Mouse (Mus musculus): ENCODE measurements at regions not wholly inside any gene's neighbourhood (a gene's known extent, or its start where the extent isn't known, plus 50 kb on each side); places are given as distances from the start of the nearest gene placed in this dataset.

DNA sequence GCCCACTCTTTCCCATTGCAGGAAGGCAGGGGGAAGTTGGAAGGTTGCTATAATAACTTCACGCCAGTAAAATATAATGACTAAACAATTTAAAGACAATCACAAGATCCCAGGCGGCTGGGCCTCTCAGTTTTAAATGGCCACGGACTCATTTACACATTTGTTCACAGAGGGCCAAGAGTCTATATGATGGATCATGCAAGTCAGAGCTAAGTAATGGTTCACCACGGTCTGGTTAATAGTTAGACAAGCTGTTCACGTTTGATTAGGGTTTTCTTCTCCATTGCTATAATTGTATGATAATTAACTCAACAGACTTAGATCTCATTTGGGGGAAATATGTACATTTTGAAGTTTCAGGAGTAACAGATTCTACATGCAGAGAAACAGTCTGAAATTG is 170.0 kb downstream of the Ppargc1a start:
- TF ChIP-seq GATA4 (IDR thresholded peaks at IDR 0.05; ENCODE audit: insufficient replicate concordance, low read length), result no peak

DNA sequence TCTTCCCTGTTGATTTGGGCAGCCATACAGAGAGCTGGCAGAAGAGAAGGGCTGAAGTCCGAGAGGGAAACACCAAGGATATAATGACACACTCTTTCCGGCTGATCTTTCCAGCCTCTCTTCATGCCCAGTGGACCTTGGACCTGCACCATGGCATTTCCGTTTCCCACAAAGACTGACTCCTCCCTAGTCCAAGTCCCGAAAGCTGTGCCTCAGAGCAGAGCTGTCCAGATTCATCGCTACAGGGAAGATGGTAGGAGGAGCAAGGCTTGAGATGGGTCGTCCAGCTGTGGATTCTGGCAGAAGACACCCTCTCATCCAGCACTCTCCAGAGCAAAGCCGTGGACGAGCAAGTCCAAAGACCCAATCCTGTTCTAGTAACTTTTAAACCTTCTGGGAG is 176.2 kb downstream of the Ppargc1a start:
- no peak for TF ChIP-seq GATA4 (IDR thresholded peaks at IDR 0.05; ENCODE audit: insufficient replicate concordance, low read length)

DNA sequence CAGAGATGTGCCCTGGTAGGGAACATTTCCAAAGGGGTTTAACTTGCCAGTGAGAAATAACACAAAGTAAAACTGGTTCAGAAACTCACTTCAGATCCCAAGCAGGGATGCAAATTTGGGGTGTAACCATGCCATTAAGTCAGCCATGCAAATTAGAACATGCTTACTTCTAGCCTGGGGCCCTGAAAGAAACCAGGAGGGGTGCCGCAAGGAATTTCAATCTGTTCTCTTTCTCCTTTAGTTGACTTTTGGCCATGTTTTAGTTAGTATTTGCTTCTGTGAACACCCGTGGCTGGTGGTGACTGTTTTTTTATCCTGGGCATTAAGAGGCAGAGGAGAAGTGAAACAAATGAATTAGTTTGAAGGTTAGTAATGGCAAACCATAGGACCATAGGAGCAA is 179.8 kb downstream of the Ppargc1a start:
- TF ChIP-seq GATA4 (IDR thresholded peaks at IDR 0.05; ENCODE audit: insufficient replicate concordance, low read length), result no peak

DNA sequence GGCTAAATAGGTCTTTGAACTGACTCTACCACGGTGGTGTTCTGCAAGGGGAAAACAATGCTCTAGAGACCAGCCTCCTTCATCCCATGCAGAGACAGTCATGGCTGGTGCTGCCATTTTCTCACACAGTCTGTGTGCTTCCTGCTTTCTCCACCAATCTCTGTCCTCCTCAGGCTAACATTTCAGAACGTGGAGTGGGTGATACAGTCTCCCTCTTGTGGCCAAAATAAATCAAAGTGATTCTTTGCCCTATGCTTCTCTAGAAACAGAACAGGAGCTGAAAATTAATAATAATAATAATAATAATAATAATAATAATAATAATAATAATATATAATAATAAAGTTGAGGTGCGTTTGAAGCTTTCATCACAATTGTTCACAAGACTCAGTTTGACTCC is 181.1 kb downstream of the Ppargc1a start:
- TF ChIP-seq GATA4 (IDR thresholded peaks at IDR 0.05; ENCODE audit: insufficient replicate concordance, low read length), result no peak

DNA sequence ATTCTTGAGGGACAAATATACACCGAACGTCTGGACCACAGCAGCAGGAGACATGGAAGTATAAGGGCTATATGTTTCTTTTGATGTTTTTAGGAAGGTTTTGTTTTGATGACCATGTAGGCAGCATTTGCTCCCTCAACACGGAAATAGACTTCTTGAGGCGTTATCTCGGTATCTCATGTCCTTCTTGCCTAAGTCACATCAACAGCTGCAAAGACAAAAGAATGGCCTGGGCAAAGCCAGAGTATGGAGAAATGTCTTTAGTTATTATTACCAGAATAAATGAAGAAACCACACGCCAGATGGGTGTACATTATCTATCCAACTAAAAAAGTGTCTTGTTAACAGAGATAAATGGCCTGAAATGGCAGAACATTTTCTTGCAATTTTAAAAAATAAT is 183.2 kb downstream of the Ppargc1a start:
- no peak for TF ChIP-seq GATA4 (IDR thresholded peaks at IDR 0.05; ENCODE audit: insufficient replicate concordance, low read length)

DNA sequence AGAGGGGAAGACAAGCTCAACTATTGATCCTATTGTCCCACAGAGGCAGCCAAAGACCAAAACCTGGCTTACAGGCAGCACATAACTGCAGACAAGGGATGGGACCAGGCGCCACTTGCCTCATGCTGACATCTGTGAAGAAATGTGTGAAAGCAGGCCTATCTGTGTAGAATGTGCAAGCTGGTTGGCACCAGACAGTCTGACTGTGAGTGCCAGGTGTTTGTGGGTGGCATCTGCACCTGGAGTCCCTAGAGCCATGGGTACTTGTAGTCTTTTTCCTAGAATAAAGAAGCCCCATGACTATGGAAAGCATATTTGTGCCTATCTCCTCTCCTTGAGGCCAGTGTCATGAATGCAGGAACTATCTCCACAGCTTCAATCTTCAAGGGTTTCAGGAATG is 208.4 kb downstream of the Ppargc1a start:
- TF ChIP-seq GATA4 (IDR thresholded peaks at IDR 0.05; ENCODE audit: insufficient replicate concordance, low read length), result no peak

DNA sequence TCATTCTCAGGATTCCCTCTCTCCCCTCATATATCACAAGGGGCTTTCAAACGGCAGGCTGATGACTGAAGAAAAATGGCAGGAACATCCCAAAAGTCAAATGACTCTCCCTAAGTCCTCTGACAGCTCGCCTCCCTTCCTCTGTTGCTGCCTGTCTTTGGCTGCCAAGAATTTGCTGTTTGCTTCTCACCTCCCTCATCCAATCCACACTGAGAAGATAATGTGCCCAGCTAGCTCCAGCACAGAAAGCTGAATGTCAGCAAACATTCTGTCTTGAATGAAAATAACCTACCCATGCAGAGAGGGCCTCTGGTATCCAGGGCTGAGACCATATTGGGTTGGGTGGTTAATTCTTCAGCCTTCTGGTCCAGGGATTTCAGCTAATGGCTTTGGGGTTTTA is 219.3 kb downstream of the Ppargc1a start:
- no peak for TF ChIP-seq GATA4 (IDR thresholded peaks at IDR 0.05; ENCODE audit: insufficient replicate concordance, low read length)

DNA sequence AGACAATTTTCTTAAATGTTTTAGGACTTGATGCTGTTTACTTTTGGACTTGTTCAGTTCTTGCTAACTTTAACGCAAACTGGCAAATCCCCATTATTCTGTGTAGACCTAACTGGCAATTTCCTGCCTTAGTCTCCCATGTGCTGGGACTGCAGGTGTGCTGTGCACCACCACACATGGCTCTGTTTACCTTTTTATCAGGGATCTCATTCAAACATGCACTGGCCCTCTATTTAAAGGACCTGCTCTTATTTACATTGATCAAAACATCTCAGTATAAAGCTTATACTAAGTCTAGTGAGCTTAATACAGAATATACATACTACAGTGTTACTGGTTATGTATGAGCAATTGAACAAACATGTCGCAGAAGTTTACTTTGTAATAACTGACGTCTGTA is 238.4 kb downstream of the Ppargc1a start:
- no peak for TF ChIP-seq GATA4 (IDR thresholded peaks at IDR 0.05; ENCODE audit: insufficient replicate concordance, low read length)

DNA sequence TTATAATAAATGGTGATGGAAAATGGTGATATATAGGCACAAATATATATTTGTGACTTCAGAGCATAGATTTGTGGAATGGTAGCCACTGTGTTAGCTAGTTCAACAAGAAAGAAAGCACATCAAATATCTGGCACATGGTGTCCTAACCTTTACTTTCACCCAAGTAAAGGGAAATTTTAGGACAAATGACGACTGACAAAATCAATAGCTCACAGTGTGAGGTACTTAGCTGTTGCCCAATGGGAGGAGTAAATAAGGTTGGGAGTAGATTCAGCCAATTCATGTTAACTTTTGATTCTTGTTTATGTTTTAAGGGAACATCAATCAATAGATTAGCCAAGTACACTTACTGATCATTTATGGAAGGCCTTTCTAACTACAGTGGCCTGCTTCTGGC is 278.3 kb downstream of the Ppargc1a start:
- 0 out of 2 replicates have a peak, but pooled peaks have one; percentile 22 for TF ChIP-seq GATA4 (IDR thresholded peaks at IDR 0.05; ENCODE audit: insufficient replicate concordance, low read length)

DNA sequence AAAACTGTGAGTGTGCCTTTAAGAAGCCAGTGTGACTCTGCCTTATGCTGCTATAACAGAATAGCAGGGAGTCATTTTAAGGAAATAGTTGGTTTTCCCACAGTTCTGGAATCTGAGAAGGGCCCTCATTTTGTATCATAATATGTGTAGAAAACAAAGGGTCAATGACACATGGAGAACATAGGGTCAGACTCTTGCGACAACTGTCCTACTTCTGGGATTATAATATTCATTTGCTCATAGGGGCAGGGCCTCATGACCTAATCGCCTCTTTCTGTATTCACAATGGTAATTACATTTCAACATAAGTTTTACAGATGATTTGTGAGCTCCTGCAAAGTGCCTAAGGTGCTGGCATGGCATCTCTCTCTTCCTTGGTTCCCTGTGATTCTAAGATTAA is 279.3 kb downstream of the Ppargc1a start:
- no peak for TF ChIP-seq GATA4 (IDR thresholded peaks at IDR 0.05; ENCODE audit: insufficient replicate concordance, low read length)

DNA sequence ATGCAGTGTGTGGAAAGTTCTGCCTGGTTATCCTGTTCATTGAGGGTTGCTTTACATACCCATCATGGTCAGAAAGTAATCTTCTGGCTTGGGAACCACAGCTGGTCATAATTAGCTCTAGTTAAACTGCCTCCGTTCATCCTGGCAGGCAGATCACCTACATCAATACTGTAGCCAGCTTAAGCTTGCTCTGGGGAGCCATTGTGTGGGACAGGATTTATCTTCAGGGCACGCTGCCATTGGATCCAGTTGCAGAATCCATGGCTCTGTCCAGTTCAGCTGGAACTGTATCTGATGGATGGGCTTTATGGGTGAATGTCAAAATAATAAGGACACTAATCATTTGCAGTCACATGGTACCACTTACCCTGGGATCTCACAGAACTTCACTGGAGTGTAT is 326.4 kb downstream of the Ppargc1a start:
- TF ChIP-seq GATA4 (IDR thresholded peaks at IDR 0.05; ENCODE audit: insufficient replicate concordance, low read length), result no peak

DNA sequence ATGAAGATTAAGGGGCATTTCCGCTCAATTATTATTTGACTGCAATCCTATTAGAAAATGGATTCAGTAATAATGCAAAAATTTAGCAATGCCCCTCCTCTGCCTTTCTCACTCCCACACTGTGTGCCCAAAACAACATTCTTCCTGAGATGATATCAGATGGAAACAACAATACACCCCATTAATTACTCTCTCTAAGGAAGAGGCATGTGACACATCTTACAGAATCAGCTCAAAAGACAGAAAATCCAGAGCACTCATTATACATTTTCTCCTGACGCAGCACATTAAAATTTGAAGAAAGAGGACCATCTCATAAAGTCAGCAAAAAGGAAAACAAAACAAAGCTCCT is 333.5 kb downstream of the Ppargc1a start:
- no peak for TF ChIP-seq GATA4 (IDR thresholded peaks at IDR 0.05; ENCODE audit: insufficient replicate concordance, low read length)

DNA sequence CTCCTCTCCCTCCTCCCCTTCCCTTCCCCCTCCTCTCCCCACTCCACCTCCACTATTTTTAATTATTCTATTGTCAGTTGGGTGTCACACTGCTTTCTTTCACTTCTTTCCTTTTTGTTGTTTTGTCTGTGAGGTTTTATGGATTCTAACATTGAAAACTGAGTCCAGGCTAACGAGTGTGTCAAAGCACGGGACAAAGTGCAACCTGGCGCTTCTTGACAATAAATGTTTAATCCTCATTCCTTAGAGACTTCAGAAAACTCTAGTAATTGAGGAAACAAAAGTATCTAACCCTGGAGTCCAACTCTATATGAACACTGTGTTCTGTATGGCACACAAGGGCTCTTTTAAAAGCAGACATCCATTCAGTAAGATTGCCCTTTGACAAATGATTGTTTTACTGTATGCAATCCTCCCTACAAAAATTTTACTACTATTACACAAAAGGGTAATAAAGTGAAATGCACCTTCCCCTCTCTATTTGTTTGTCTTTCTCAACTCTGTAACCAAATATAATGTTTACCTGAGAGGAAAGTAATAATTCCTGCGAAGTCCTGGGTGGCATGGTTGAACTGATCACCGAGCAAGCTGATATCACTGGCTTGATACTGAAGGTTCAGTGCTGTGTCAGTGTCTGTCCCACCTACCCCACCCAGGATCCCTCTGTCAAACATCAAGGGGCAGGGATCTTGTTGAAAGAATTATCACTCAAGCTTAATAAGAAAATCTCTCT is 334.1 kb downstream of the Ppargc1a start:
- TF ChIP-seq GATA4 (IDR thresholded peaks at IDR 0.05; ENCODE audit: insufficient replicate concordance, low read length), result no peak

DNA sequence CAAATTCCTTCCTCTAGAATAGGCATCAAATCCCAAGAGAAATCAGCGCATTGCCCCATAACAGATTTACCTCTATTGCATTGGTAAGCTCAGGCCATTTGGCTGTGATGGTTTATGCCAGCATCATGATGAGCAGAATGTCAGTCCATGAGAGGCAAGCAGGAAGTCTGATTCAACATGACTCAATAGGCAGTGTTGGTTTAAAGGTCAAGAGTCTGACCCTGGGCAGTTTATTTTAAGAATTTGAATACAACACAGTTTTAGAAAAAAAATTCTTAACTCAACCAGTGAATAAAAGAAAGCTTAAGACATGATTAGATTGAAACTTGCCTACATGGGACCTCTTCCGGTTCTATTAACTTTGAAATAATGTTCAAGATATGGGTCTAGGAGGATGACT is 337.7 kb downstream of the Ppargc1a start:
- no peak for TF ChIP-seq GATA4 (IDR thresholded peaks at IDR 0.05; ENCODE audit: insufficient replicate concordance, low read length)

DNA sequence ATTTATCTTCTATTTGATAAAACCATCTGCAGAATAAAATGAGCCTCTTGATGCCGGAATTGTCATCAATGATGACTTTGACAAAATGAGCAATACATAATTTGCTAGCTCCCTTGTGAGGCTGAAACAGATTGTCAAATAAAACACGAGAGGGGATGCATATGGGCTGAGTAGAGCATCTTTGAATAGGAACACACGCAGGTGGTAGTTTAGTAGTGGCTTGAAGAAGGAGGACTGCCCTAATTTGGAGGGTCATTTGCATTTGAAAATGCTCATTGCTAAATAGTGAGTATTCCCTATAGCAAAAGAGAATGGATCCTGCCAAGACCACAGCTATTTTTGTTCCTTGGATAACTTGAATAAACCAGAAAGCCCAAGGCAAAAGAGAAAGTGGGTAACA is 339.5 kb downstream of the Ppargc1a start:
- no peak for TF ChIP-seq GATA4 (IDR thresholded peaks at IDR 0.05; ENCODE audit: insufficient replicate concordance, low read length)

DNA sequence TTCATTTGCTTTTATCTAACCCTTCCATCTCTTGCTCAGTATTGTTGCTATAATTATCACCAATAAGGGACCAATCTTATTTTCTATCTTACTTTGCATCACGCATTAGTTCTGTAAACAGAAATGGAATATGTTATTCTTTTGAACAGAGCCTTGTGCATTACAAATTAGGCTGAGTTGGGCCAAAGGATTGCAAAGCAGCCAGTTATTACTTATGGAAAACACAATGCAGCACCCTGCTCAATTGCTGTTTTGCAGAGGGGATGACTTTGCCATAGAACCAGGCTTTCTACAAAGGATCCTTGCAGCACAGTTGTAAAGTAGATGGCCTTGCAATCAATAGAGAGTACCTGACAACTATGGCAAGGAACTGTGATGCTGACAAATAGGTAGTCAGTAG is 364.3 kb downstream of the Ppargc1a start:
- TF ChIP-seq GATA4 (IDR thresholded peaks at IDR 0.05; ENCODE audit: insufficient replicate concordance, low read length), result no peak

DNA sequence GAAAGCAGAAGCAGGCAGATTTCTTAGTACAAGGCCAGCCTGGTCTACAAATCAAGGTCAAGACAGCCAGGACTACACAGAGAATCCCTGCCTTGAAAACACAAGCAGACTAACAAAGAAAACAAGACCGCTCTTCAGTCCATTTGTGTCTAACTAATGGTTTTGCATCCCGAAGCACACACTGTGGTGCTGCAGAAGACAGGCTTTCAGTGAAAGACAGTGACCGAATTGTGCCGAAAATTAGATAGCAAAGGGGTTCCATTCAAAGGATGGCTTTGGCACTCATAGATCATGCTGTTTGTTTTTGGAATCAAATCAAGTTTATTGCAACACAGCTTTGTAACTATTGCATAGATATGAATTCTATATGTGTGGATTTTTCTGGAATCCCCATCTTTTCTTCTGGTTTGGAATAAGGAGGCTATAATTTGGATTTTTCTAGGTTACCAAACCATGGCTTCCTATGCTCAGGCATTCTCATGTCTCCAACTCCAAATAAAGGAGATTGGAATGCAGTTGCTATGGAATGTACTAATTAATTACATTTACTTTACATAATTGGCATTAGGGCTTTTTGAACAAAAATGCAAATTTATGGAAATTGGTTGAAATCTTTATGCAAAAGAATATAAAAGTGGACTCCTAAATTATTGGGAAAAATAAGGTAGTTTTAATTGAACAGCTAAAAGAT is 364.9 kb downstream of the Ppargc1a start:
- no peak for TF ChIP-seq GATA4 (IDR thresholded peaks at IDR 0.05; ENCODE audit: insufficient replicate concordance, low read length)

Measured in liver, adult (tissue).